Mouse (Mus musculus) mature B cell (primary cell): ENCODE measurements around the gene Lrrc3.

ENCODE experiments used
- in situ Hi-C: fragments of 300-500 bp; cut with MboI; formaldehyde crosslinking; loops from 2 replicates; pipeline ENCODE4 v1.14.3; 2019

Gene Lrrc3

GRCm38 (mm10) chr10:77867546-77867945 lies 34.8 kb downstream of the Lrrc3 start:
- in situ Hi-C loops, result no loop called here

GRCm38 (mm10) chr10:77864762-77865143 lies 37.6 kb downstream of the Lrrc3 start:
- in situ Hi-C loops, result no loop called here

- in situ Hi-C loops, result no loop called here
Observed at GRCm38 (mm10) chr10:77864067-77864761, 38.1 kb downstream of the Lrrc3 start.

DNA sequence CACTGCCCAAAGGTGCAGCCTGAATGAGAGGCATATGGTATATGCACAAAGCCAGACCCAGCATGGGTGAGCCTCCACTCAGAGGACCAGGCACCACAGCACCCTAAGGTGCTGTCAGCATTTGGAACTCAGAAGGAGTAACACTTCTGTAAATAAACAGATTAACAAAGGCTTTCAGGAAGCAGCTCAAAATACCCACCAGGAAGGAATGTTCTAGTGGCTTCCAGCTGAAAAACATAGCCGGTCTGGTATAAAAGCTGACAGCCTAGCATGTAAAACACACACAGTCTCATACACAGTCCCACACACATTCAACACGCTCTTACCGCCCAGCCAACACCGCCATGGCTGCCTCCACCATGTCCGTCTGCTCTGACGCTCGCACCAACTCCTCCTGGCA lies 40.7 kb downstream of the Lrrc3 start, which contains the start of gene Gm3285:
Gene Gm3285 (plus strand): TSS at position 301 of the 400 bp plus-strand sequence.
- in situ Hi-C loops, result no loop called here

DNA sequence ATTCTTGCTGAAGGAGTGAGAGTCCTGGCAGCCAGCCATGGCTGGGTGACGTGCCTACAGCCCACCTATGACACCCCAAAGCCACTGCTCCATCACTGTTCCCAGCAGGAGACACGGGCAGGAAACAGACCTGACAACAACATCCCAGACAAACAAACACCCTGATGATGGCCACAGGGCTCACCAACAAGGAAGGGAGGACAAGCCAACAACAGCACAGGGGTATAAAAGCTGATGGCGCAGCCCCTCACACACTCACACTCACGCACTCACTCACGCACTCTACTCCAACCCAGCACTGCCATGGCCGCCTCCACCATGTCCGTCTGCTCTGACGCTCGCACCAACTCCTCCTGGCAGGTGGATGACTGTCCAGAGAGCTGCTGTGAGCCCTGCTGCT lies 49.8 kb downstream of the Lrrc3 start, which contains the start of gene Gm10318:
Gene Gm10318 (plus strand): TSS at position 301 of the 400 bp plus-strand sequence.
- in situ Hi-C loops, result no loop called here
